Mouse (Mus musculus) heart, embryonic 10.5 days (tissue): ENCODE results near the gene Zan. TPM values are rescaled to one million over a fixed set of nuclear protein-coding genes. Genes with fewer than 3 reads are reported as not detected.
A peak's percentile ranks its signal among the peaks of the same experiment; 100 is the strongest.

Source experiments
- DNase-seq: peaks from one replicate; pipeline ENCODE4 v3.0.0-alpha.2; 2017; ENCODE audit warnings: low spot score
- H3K27ac ChIP-seq: fragments of 300-500 bp; sonication (generic); 2 replicates; pipeline ENCODE4 v1.5.1; 2016; ENCODE audit warnings: mild to moderate bottlenecking
- H3K27me3 ChIP-seq: fragments of 300-500 bp; sonication (generic); 2 replicates; pipeline ENCODE4 v1.6.1; 2016; ENCODE audit warnings: mild to moderate bottlenecking; ENCODE audit not compliant: poor library complexity, insufficient read depth, severe bottlenecking
- H3K36me3 ChIP-seq: fragments of 300-500 bp; sonication (generic); 2 replicates; pipeline ENCODE4 v1.6.1; 2016; ENCODE audit warnings: mild to moderate bottlenecking, moderate library complexity
- H3K4me1 ChIP-seq: fragments of 300-500 bp; sonication (generic); 2 replicates; pipeline ENCODE4 v1.6.1; 2016; ENCODE audit warnings: mild to moderate bottlenecking
- H3K4me3 ChIP-seq: fragments of 300-500 bp; sonication (generic); 2 replicates; pipeline ENCODE4 v1.5.1; 2016; ENCODE audit warnings: mild to moderate bottlenecking, moderate library complexity
- H3K9me3 ChIP-seq: fragments of 300-500 bp; sonication (generic); 2 replicates; pipeline ENCODE4 v1.6.1; 2016; ENCODE audit warnings: mild to moderate bottlenecking, moderate library complexity
- WGBS: fragments of 180-500 bp; shearing (Covaris S2); methylation state at CpG from one replicate; pipeline ENCODE4 v1.1.7; 2016; 5-methylcytosine and 5-hydroxymethylcytosine counted together
- polyA plus RNA-seq: library from polyadenylated mRNA; unstranded; fragments of >200 nt; fragmentation: Nextera tagmentation; extraction: Ambion mirVana; gene quantifications from 2 replicates; pipeline ENCODE4 v1.2.1, GENCODE M21; 2016

The Zan gene
- polyA plus RNA-seq, 1 experiment from 2014 or later, result 0.25 TPM

- Histone ChIP-seq H3K36me3 (peaks cover 35% of the 10 kb centered on the region), H3K4me1 (peaks cover 63% of the 10 kb centered on the region), H3K27me3 (no peaks in the 10 kb centered on the region), H3K4me3 (peak overlapping the region; percentile 93), H3K27ac (peak overlapping the region; percentile 99), H3K9me3 (no peaks in the 10 kb centered on the region)
- WGBS, result 1% methylated on average over 8 of the region's 8 CpGs
- no peak for DNase-seq
These were observed 125.8 kb downstream of the Zan start for GRCm38 (mm10) chr5:137351058-137351380.

GRCm38 (mm10) chr5:137350205-137351057, 126.4 kb downstream of the Zan start:
- Histone ChIP-seq H3K4me3 (peak overlapping the region; percentile 93), H3K9me3 (no peaks in the 10 kb centered on the region), H3K4me1 (peaks cover 69% of the 10 kb centered on the region), H3K27me3 (no peaks in the 10 kb centered on the region), H3K36me3 (peaks cover 30% of the 10 kb centered on the region), H3K27ac (peak overlapping the region; percentile 99)
- under 1% methylated on average over 55 of the region's 55 CpGs for WGBS
- no peak for DNase-seq

GRCm38 (mm10) chr5:137349384-137350204, 127.3 kb downstream of the Zan start, which contains the start of gene Ephb4:
Gene Ephb4, plus strand, starts transcription at chr5:137350109.
- Histone ChIP-seq H3K4me1 (peaks cover 72% of the 10 kb centered on the region), H3K36me3 (peaks cover 21% of the 10 kb centered on the region), H3K9me3 (no peaks in the 10 kb centered on the region), H3K27me3 (no peaks in the 10 kb centered on the region), H3K27ac (peak within 1 kb of the TSS; percentile 99), H3K4me3 (peak within 1 kb of the TSS; percentile 93)
- DNase-seq, result peak; percentile 97
- under 1% methylated on average over 32 of the region's 32 CpGs for WGBS

GRCm38 (mm10) chr5:137348482-137349383, 128.1 kb downstream of the Zan start:
- Histone ChIP-seq H3K27ac (peak overlapping the region; percentile 99), H3K9me3 (no peaks in the 10 kb centered on the region), H3K27me3 (no peaks in the 10 kb centered on the region), H3K4me1 (peaks cover 65% of the 10 kb centered on the region), H3K4me3 (peak overlapping the region; percentile 93), H3K36me3 (peaks cover 13% of the 10 kb centered on the region)
- under 1% methylated on average over 33 of the region's 33 CpGs for WGBS
- peak; percentile 86 for DNase-seq

- no peaks in the 10 kb centered on the region for H3K9me3 ChIP-seq
- peak overlapping the region; percentile 93 for H3K4me3 ChIP-seq
- H3K27ac ChIP-seq, result peak overlapping the region; percentile 99
- no peaks in the 10 kb centered on the region for H3K27me3 ChIP-seq
- H3K4me1 ChIP-seq, result peaks cover 59% of the 10 kb centered on the region
- H3K36me3 ChIP-seq, result 0 out of 2 replicates have a peak, but pooled peaks cover 6% of the 10 kb centered on the region
- DNase-seq, result no peak
- WGBS, result 9% methylated on average over 7 of the region's 7 CpGs
These were observed 129.0 kb downstream of the Zan start for GRCm38 (mm10) chr5:137347856-137348255.

- peak overlapping the region; percentile 81 for H3K27ac ChIP-seq
- peaks cover 53% of the 10 kb centered on the region for H3K4me1 ChIP-seq
- no peak overlapping the region for H3K4me3 ChIP-seq
- H3K36me3 ChIP-seq, result no peaks in the 10 kb centered on the region
- H3K27me3 ChIP-seq, result no peaks in the 10 kb centered on the region
- 77% methylated on average over 4 of the region's 4 CpGs for WGBS
- no peaks in the 10 kb centered on the region for H3K9me3 ChIP-seq
- no peak for DNase-seq
These were observed 129.9 kb downstream of the Zan start for GRCm38 (mm10) chr5:137346983-137347382.

- H3K27ac ChIP-seq, result peak overlapping the region; percentile 81
- H3K4me3 ChIP-seq, result no peak overlapping the region
- no peaks in the 10 kb centered on the region for H3K27me3 ChIP-seq
- H3K9me3 ChIP-seq, result no peaks in the 10 kb centered on the region
- no peaks in the 10 kb centered on the region for H3K36me3 ChIP-seq
- no peak for DNase-seq
- H3K4me1 ChIP-seq, result peaks cover 47% of the 10 kb centered on the region
- WGBS, result 48% methylated on average over 1 of the region's 1 CpGs
These were observed 130.5 kb downstream of the Zan start for GRCm38 (mm10) chr5:137346388-137346787.

- Histone ChIP-seq H3K4me3 (no peak overlapping the region), H3K27me3 (no peaks in the 10 kb centered on the region), H3K9me3 (no peaks in the 10 kb centered on the region), H3K27ac (peak overlapping the region; percentile 81), H3K36me3 (no peaks in the 10 kb centered on the region), H3K4me1 (peaks cover 41% of the 10 kb centered on the region)
- DNase-seq, result no peak
- WGBS, result 26% methylated on average over 9 of the region's 9 CpGs
These were observed 131.0 kb downstream of the Zan start for GRCm38 (mm10) chr5:137345821-137346220.

GRCm38 (mm10) chr5:137343869-137344268, 133.0 kb downstream of the Zan start:
- Histone ChIP-seq H3K36me3 (no peaks in the 10 kb centered on the region), H3K4me1 (peaks cover 51% of the 10 kb centered on the region), H3K27ac (no peak overlapping the region), H3K9me3 (no peaks in the 10 kb centered on the region), H3K27me3 (no peaks in the 10 kb centered on the region), H3K4me3 (no peak overlapping the region)
- DNase-seq, result no peak

GRCm38 (mm10) chr5:137343412-137343811, 133.5 kb downstream of the Zan start:
- Histone ChIP-seq H3K27ac (no peak overlapping the region), H3K4me3 (no peak overlapping the region)
- 90% methylated on average over 5 of the region's 5 CpGs for WGBS

GRCm38 (mm10) chr5:137342407-137343012, 134.4 kb downstream of the Zan start:
- Histone ChIP-seq H3K4me1 (peaks cover 46% of the 10 kb centered on the region), H3K27ac (no peak overlapping the region), H3K36me3 (no peaks in the 10 kb centered on the region), H3K4me3 (no peak overlapping the region), H3K9me3 (no peaks in the 10 kb centered on the region), H3K27me3 (no peaks in the 10 kb centered on the region)
- no peak for DNase-seq
- WGBS, result 65% methylated on average over 7 of the region's 7 CpGs

More at GRCm38 (mm10) chr5:137343412-137343811, 133.5 kb downstream of the Zan start:
- Histone ChIP-seq H3K9me3 (no peaks in the 10 kb centered on the region), H3K4me1 (peaks cover 50% of the 10 kb centered on the region), H3K27me3 (no peaks in the 10 kb centered on the region), H3K36me3 (no peaks in the 10 kb centered on the region)
- DNase-seq, result no peak

GRCm38 (mm10) chr5:137340222-137340621, 136.6 kb downstream of the Zan start:
- 71% methylated on average over 6 of the region's 6 CpGs for whole genome bisulfite sequencing
- H3K27me3 ChIP-seq, result no peaks in the 10 kb centered on the region
- DNase-seq, result no peak
- no peak overlapping the region for H3K4me3 ChIP-seq
- no peaks in the 10 kb centered on the region for H3K9me3 ChIP-seq
- H3K27ac ChIP-seq, result peak overlapping the region; percentile 90; the same call in 1 of the 2 replicates
- H3K4me1 ChIP-seq, result peaks cover 35% of the 10 kb centered on the region
- H3K36me3 ChIP-seq, result no peaks in the 10 kb centered on the region
